Mouse (Mus musculus): ENCODE results near the gene Gm10309. TPM values are rescaled to one million over a fixed set of nuclear protein-coding genes. Genes with fewer than 3 reads are reported as not detected.

The Gm10309 gene
- polyA plus RNA-seq, 1 experiment from 2014 or later: 0.24 TPM

DNA sequence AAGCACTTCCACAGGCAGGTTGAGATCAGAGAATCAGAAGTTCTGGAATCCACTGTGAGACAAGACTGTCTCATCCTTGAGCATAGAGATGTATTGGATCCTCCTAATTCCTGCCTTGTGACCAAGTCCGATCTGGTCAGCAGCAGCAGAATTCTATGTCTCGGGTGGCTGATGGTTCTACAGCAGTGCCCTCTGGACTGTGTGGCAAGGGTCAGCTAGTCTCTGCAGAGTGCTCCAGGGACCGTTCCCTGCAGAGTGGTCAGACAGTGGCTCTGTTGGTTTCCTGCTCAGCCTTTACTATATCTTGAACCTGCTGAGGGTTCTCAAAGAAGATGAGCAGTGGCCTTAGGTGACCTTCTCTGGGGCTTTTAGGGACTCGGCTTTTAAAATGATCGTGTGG lies 17.6 kb upstream of the Gm10309 start:
- H3K4me3 ChIP-seq (ENCODE audit: low read depth, low read length): no peak overlapping the region
- H3K36me3 ChIP-seq (ENCODE audit: control insufficient read depth, insufficient read depth, low read length): no peaks in the 10 kb centered on the region
- no peak overlapping the region for H3K9ac ChIP-seq (ENCODE audit: low read depth, low read length)
- no peaks in the 10 kb centered on the region for H3K9me3 ChIP-seq (replicated peaks; ENCODE audit: control insufficient read depth, low read length)
- WGBS (ENCODE audit: insufficient replicate concordance): 75% methylated on average over 5 of the region's 5 CpGs
- H3K4me1 ChIP-seq (ENCODE audit: control insufficient read depth, insufficient read depth, low read length): no peaks in the 10 kb centered on the region
- H3K27ac ChIP-seq (ENCODE audit: low read depth, low read length): no peak overlapping the region
- no peaks in the 10 kb centered on the region for H3K27me3 ChIP-seq (ENCODE audit: control insufficient read depth, insufficient read depth, low read length)
- no peak for ATAC-seq (replicated peaks; ENCODE audit: insufficient number of reproducible peaks, low FRiP score, low TSS enrichment)
- H3K4me2 ChIP-seq: no peak overlapping the region

DNA sequence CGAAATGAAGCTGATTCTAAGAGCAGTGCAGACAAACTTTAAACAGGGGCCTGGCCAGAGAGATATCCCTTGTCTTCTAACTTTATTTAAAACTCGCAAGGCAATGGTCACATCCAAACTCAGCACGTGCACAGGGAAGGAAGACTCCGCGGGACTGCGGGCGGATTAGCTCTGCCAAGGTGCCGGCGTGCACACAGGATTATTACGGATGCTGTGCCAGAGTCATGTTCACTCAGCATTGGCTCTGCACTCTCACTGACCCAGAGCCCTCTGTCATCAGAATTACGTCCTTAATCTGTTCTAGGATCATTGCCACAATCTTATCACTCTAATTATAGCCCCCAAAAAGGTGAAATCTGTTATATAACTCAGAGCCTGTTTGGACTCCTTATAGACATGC lies 16.2 kb upstream of the Gm10309 start:
- Histone ChIP-seq H3K36me3 (ENCODE audit: control insufficient read depth, insufficient read depth, low read length) (no peaks in the 10 kb centered on the region), H3K27me3 (ENCODE audit: control insufficient read depth, insufficient read depth, low read length) (no peaks in the 10 kb centered on the region), H3K9ac (ENCODE audit: low read depth, low read length) (no peak overlapping the region), H3K4me2 (no peak overlapping the region), H3K4me3 (ENCODE audit: low read depth, low read length) (no peak overlapping the region), H3K9me3 (replicated peaks; ENCODE audit: control insufficient read depth, low read length) (no peaks in the 10 kb centered on the region), H3K27ac (ENCODE audit: low read depth, low read length) (no peak overlapping the region), H3K4me1 (ENCODE audit: control insufficient read depth, insufficient read depth, low read length) (no peaks in the 10 kb centered on the region)
- WGBS (ENCODE audit: insufficient replicate concordance): 87% methylated on average over 11 of the region's 11 CpGs
- ATAC-seq (replicated peaks; ENCODE audit: insufficient number of reproducible peaks, low FRiP score, low TSS enrichment): no peak

GRCm38 (mm10) chr17:86518604-86519003 lies 13.6 kb upstream of the Gm10309 start:
- peaks cover 6% of the 10 kb centered on the region; the same call in 1 of the 2 replicates for H3K4me1 ChIP-seq (ENCODE audit: control insufficient read depth, insufficient read depth, low read length)
- H3K27ac ChIP-seq (ENCODE audit: low read depth, low read length): no peak overlapping the region
- no peak overlapping the region for H3K9ac ChIP-seq (ENCODE audit: low read depth, low read length)
- no peaks in the 10 kb centered on the region for H3K27me3 ChIP-seq (ENCODE audit: control insufficient read depth, insufficient read depth, low read length)
- no peak overlapping the region for H3K4me3 ChIP-seq (ENCODE audit: low read depth, low read length)
- H3K4me2 ChIP-seq: no peak overlapping the region
- H3K36me3 ChIP-seq (ENCODE audit: control insufficient read depth, insufficient read depth, low read length): no peaks in the 10 kb centered on the region
- WGBS (ENCODE audit: insufficient replicate concordance): 83% methylated on average over 7 of the region's 7 CpGs
- no peaks in the 10 kb centered on the region for H3K9me3 ChIP-seq (replicated peaks; ENCODE audit: control insufficient read depth, low read length)
- ATAC-seq (replicated peaks; ENCODE audit: insufficient number of reproducible peaks, low FRiP score, low TSS enrichment): no peak

DNA sequence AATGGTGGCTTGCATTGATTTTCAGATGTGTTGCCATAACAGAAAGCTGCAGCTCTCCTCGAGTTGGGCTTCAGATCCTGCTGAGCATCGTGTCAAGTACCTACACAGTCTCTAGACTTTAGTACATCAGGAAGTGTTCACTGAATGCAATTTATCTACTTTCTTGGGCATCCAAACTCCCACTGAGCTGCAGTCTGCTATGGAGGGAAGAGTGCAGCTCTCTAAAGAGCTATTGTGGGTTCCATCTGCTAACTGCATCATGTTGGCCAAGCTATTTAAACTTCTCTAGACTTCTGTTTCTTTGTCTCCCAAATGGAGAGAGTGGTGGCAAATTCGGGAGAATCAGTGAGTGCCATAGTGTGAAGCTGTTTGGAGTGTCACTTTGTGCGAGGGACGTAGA lies 11.6 kb upstream of the Gm10309 start:
- no peak for ATAC-seq (replicated peaks; ENCODE audit: insufficient number of reproducible peaks, low FRiP score, low TSS enrichment)
- WGBS (ENCODE audit: insufficient replicate concordance): 68% methylated on average over 5 of the region's 5 CpGs
- Histone ChIP-seq H3K27me3 (ENCODE audit: control insufficient read depth, insufficient read depth, low read length) (no peaks in the 10 kb centered on the region), H3K9ac (ENCODE audit: low read depth, low read length) (no peak overlapping the region), H3K27ac (ENCODE audit: low read depth, low read length) (no peak overlapping the region), H3K9me3 (replicated peaks; ENCODE audit: control insufficient read depth, low read length) (no peaks in the 10 kb centered on the region), H3K4me1 (ENCODE audit: control insufficient read depth, insufficient read depth, low read length) (peaks cover 9% of the 10 kb centered on the region), H3K4me2 (no peak overlapping the region), H3K36me3 (ENCODE audit: control insufficient read depth, insufficient read depth, low read length) (no peaks in the 10 kb centered on the region), H3K4me3 (ENCODE audit: low read depth, low read length) (no peak overlapping the region)

GRCm38 (mm10) chr17:86514974-86515620 lies 10.1 kb upstream of the Gm10309 start:
- 68% methylated on average over 13 of the region's 13 CpGs for WGBS (ENCODE audit: insufficient replicate concordance)
- Histone ChIP-seq H3K27ac (ENCODE audit: low read depth, low read length) (no peak overlapping the region), H3K9ac (ENCODE audit: low read depth, low read length) (no peak overlapping the region)

DNA sequence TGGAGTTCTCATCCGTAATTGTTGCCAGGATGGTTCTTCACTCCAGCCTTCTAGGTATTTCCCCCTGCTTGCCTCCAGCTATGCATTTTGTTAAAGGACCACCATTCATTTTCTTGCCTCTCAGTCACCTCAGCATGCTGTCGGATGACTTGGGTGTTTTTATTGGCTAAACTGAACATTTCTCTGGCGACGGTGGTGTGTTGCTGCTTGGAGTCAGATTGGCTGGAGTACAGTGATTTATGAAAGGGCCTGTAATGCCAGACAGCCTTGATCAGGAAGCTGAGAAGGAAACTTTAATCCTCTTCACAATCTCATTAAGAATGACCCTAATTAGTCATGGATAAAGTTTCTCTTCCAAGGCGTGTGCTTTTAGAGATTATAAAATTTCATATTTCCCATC lies 4.8 kb upstream of the Gm10309 start:
- ATAC-seq (replicated peaks; ENCODE audit: insufficient number of reproducible peaks, low FRiP score, low TSS enrichment): no peak

More at GRCm38 (mm10) chr17:86514974-86515620, 10.1 kb upstream of the Gm10309 start:
- Histone ChIP-seq H3K4me2 (no peak overlapping the region), H3K9me3 (replicated peaks; ENCODE audit: control insufficient read depth, low read length) (no peaks in the 10 kb centered on the region), H3K27me3 (ENCODE audit: control insufficient read depth, insufficient read depth, low read length) (no peaks in the 10 kb centered on the region), H3K36me3 (ENCODE audit: control insufficient read depth, insufficient read depth, low read length) (no peaks in the 10 kb centered on the region), H3K4me1 (ENCODE audit: control insufficient read depth, insufficient read depth, low read length) (peaks cover 9% of the 10 kb centered on the region), H3K4me3 (ENCODE audit: low read depth, low read length) (no peak overlapping the region)
- ATAC-seq (replicated peaks; ENCODE audit: insufficient number of reproducible peaks, low FRiP score, low TSS enrichment): no peak

GRCm38 (mm10) chr17:86508212-86508490 lies 3.1 kb upstream of the Gm10309 start:
- H3K9me3 ChIP-seq (replicated peaks; ENCODE audit: control insufficient read depth, low read length): no peaks in the 10 kb centered on the region
- no peak for ATAC-seq (replicated peaks; ENCODE audit: insufficient number of reproducible peaks, low FRiP score, low TSS enrichment)
- no peak overlapping the region for H3K4me2 ChIP-seq
- H3K27me3 ChIP-seq (ENCODE audit: control insufficient read depth, insufficient read depth, low read length): no peaks in the 10 kb centered on the region
- WGBS (ENCODE audit: insufficient replicate concordance): 75% methylated on average over 3 of the region's 3 CpGs
- H3K9ac ChIP-seq (ENCODE audit: low read depth, low read length): no peak overlapping the region
- no peak overlapping the region for H3K27ac ChIP-seq (ENCODE audit: low read depth, low read length)
- peaks cover under 1% of the 10 kb centered on the region; the same call in 1 of the 2 replicates for H3K4me1 ChIP-seq (ENCODE audit: control insufficient read depth, insufficient read depth, low read length)
- no peak overlapping the region for H3K4me3 ChIP-seq (ENCODE audit: low read depth, low read length)
- H3K36me3 ChIP-seq (ENCODE audit: control insufficient read depth, insufficient read depth, low read length): no peaks in the 10 kb centered on the region

More for the DNA sequence above, 4.8 kb upstream of the Gm10309 start:
- 72% methylated on average over 5 of the region's 5 CpGs for WGBS (ENCODE audit: insufficient replicate concordance)
- Histone ChIP-seq H3K4me2 (no peak overlapping the region), H3K4me3 (ENCODE audit: low read depth, low read length) (no peak overlapping the region), H3K36me3 (ENCODE audit: control insufficient read depth, insufficient read depth, low read length) (no peaks in the 10 kb centered on the region), H3K27me3 (ENCODE audit: control insufficient read depth, insufficient read depth, low read length) (no peaks in the 10 kb centered on the region), H3K27ac (ENCODE audit: low read depth, low read length) (no peak overlapping the region), H3K9ac (ENCODE audit: low read depth, low read length) (no peak overlapping the region), H3K4me1 (ENCODE audit: control insufficient read depth, insufficient read depth, low read length) (peaks cover 9% of the 10 kb centered on the region), H3K9me3 (replicated peaks; ENCODE audit: control insufficient read depth, low read length) (no peaks in the 10 kb centered on the region)

DNA sequence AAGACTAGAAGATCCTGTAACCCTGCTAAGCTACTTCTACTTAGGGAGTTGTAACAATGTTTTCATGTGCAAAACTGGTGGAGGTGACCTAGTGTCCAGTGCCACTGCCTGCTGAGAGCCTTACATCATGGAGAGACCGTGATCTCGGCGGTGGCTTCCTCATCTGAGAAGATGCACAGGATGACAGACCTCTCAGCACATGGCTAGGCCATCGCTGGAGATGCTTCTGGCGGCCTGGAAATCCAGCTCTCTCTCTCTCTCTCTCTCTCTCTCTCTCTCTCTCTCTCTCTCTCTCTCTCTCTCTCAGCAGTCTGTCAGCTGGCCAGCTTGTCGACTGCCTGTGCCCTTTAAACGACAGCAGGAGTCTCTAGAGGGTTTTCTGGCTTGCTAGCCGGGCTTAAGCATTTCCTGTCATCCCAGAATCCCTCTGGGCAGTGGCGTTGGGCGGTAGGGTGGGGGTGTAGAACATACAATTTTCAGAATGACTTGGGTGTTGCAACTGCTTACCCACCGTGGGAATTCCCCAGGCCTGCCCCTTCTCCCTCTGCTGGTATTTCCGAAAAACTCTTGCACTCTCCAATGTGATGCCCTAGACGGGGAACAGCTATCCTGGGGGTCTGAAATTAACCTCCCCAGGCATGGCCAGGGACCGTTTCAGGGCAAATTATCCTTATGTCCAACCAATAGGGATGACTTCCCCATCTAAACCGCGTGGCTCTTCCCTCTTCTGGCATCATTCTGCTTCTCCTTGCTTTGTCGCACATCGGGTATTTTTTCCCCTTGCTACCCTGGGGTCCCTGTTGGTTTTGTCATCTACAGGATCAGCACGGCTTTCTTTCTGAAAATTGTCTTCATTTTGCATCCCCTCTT lies 2.5 kb upstream of the Gm10309 start:
- Histone ChIP-seq H3K9me3 (replicated peaks; ENCODE audit: control insufficient read depth, low read length) (no peaks in the 10 kb centered on the region), H3K9ac (ENCODE audit: low read depth, low read length) (no peak overlapping the region), H3K27ac (ENCODE audit: low read depth, low read length) (peak overlapping the region; percentile 76), H3K4me1 (ENCODE audit: control insufficient read depth, insufficient read depth, low read length) (no peaks in the 10 kb centered on the region), H3K4me2 (no peak overlapping the region), H3K27me3 (ENCODE audit: control insufficient read depth, insufficient read depth, low read length) (no peaks in the 10 kb centered on the region), H3K36me3 (ENCODE audit: control insufficient read depth, insufficient read depth, low read length) (no peaks in the 10 kb centered on the region), H3K4me3 (ENCODE audit: low read depth, low read length) (no peak overlapping the region)
- ATAC-seq (replicated peaks; ENCODE audit: insufficient number of reproducible peaks, low FRiP score, low TSS enrichment): no peak
- 63% methylated on average over 19 of the region's 19 CpGs for WGBS (ENCODE audit: insufficient replicate concordance)
